Mouse (Mus musculus): ENCODE results near the gene Frat1. TPM values are rescaled to one million over a fixed set of nuclear protein-coding genes. Genes with fewer than 3 reads are reported as not detected.
A peak's percentile ranks its signal among the peaks of the same experiment; 100 is the strongest.

Gene Frat1
- polyA plus RNA-seq, 1 experiment, result not detected

GRCm38 (mm10) chr19:41796789-41797327 is 32.9 kb upstream of the Frat1 start:
- Histone ChIP-seq H3K4me1 (ENCODE audit: control insufficient read depth, insufficient read depth, low read length) (no peaks in the 10 kb centered on the region; the same call in 1 of the 2 replicates), H3K4me3 (ENCODE audit: insufficient read depth, low read depth, low read length) (no peak overlapping the region), H3K27ac (ENCODE audit: insufficient read depth, low read depth, low read length) (no peak overlapping the region)
- TF ChIP-seq POLR2A (IDR thresholded peaks at IDR 0.05; ENCODE audit: insufficient read depth, low read depth, low read length), result no peak
- no peak for TF ChIP-seq CTCF (IDR thresholded peaks at IDR 0.05; ENCODE audit: insufficient read depth, low read depth, low read length)
- 82% methylated on average over 12 of the region's 12 CpGs for WGBS

- TF ChIP-seq CTCF (IDR thresholded peaks at IDR 0.05; ENCODE audit: insufficient read depth, low read depth, low read length), result no peak
- no peak for TF ChIP-seq POLR2A (IDR thresholded peaks at IDR 0.05; ENCODE audit: insufficient read depth, low read depth, low read length)
- WGBS, result 89% methylated on average over 6 of the region's 6 CpGs
- Histone ChIP-seq H3K4me3 (ENCODE audit: insufficient read depth, low read depth, low read length) (no peak overlapping the region), H3K4me1 (ENCODE audit: control insufficient read depth, insufficient read depth, low read length) (no peaks in the 10 kb centered on the region; the same call in 1 of the 2 replicates), H3K27ac (ENCODE audit: insufficient read depth, low read depth, low read length) (no peak overlapping the region)
These were observed 32.2 kb upstream of the Frat1 start for GRCm38 (mm10) chr19:41797536-41797935.

GRCm38 (mm10) chr19:41800451-41800850 is 29.3 kb upstream of the Frat1 start:
- Histone ChIP-seq H3K4me3 (ENCODE audit: insufficient read depth, low read depth, low read length) (no peak overlapping the region), H3K4me1 (ENCODE audit: control insufficient read depth, insufficient read depth, low read length) (peaks cover 3% of the 10 kb centered on the region; the same call in 1 of the 2 replicates), H3K27ac (ENCODE audit: insufficient read depth, low read depth, low read length) (no peak overlapping the region)
- 34% methylated on average over 6 of the region's 6 CpGs for WGBS
- TF ChIP-seq POLR2A (IDR thresholded peaks at IDR 0.05; ENCODE audit: insufficient read depth, low read depth, low read length) (no peak), CTCF (IDR thresholded peaks at IDR 0.05; ENCODE audit: insufficient read depth, low read depth, low read length) (no peak)

DNA sequence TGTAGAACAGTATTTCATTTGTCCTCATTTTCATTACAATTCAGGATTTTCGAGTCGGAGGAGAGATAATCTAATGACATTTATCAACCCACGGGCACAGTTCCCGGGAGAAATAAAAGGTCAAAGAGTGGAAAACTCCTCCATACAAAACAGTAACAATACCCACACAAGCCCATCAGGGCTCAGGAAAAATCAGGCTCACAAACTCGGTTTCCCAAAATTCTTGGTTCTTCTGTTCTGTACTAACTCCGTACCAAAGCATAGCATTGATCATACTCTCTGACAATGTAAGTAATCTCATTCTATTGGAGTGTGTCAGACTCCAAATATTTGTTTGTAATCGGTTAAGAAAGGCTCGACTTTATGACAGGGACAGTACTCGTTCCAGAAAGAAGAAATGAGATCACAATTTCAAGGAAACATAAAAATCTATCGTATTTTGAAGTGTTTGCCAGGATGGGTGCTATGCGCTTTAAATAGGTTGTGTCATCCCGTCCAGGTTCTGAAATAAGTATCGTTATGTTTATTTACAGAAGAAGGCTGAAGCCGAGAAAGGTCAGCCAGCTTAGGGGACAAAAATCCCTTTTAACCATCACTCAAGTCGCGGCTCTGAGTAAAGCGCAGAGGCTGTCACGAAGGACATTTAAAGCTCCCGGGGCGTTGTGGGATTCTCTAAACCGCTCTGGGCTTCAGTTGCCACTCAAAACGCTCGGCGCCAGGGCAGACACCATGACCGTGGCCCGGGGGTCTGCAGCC is 28.6 kb upstream of the Frat1 start:
- 1% methylated on average over 26 of the region's 26 CpGs for WGBS
- H3K4me3 ChIP-seq (ENCODE audit: insufficient read depth, low read depth, low read length), result peak overlapping the region; percentile 76
- H3K4me1 ChIP-seq (ENCODE audit: control insufficient read depth, insufficient read depth, low read length), result peaks cover 3% of the 10 kb centered on the region; the same call in 1 of the 2 replicates
- no peak overlapping the region for H3K27ac ChIP-seq (ENCODE audit: insufficient read depth, low read depth, low read length)
- TF ChIP-seq POLR2A (IDR thresholded peaks at IDR 0.05; ENCODE audit: insufficient read depth, low read depth, low read length) (no peak), CTCF (IDR thresholded peaks at IDR 0.05; ENCODE audit: insufficient read depth, low read depth, low read length) (no peak)

- no peak for TF ChIP-seq CTCF (IDR thresholded peaks at IDR 0.05; ENCODE audit: insufficient read depth, low read depth, low read length)
- TF ChIP-seq POLR2A (IDR thresholded peaks at IDR 0.05; ENCODE audit: insufficient read depth, low read depth, low read length), result 0 out of 2 replicates have a peak, but pooled peaks have one; percentile 39
- H3K27ac ChIP-seq (ENCODE audit: insufficient read depth, low read depth, low read length), result no peak within 1 kb of the TSS
- H3K4me1 ChIP-seq (ENCODE audit: control insufficient read depth, insufficient read depth, low read length), result peaks cover 3% of the 10 kb centered on the region; the same call in 1 of the 2 replicates
- H3K4me3 ChIP-seq (ENCODE audit: insufficient read depth, low read depth, low read length), result peak within 1 kb of the TSS; percentile 76
- under 1% methylated on average over 48 of the region's 48 CpGs for WGBS
These were observed 27.9 kb upstream of the Frat1 start, which contains the start of gene Arhgap19 for GRCm38 (mm10) chr19:41801742-41802369. Arhgap19 (minus strand) TSS chr19:41802047.

- TF ChIP-seq POLR2A (IDR thresholded peaks at IDR 0.05; ENCODE audit: insufficient read depth, low read depth, low read length) (no peak), CTCF (IDR thresholded peaks at IDR 0.05; ENCODE audit: insufficient read depth, low read depth, low read length) (0 out of 2 replicates have a peak, but pooled peaks have one; percentile 19)
- 48% methylated on average over 7 of the region's 7 CpGs for WGBS
- Histone ChIP-seq H3K4me3 (ENCODE audit: insufficient read depth, low read depth, low read length) (no peak overlapping the region), H3K27ac (ENCODE audit: insufficient read depth, low read depth, low read length) (no peak overlapping the region), H3K4me1 (ENCODE audit: control insufficient read depth, insufficient read depth, low read length) (peaks cover 3% of the 10 kb centered on the region; the same call in 1 of the 2 replicates)
These were observed 26.4 kb upstream of the Frat1 start for GRCm38 (mm10) chr19:41803322-41803721.

- 91% methylated on average over 4 of the region's 4 CpGs for WGBS
- H3K4me1 ChIP-seq (ENCODE audit: control insufficient read depth, insufficient read depth, low read length), result peaks cover 3% of the 10 kb centered on the region; the same call in 1 of the 2 replicates
- TF ChIP-seq POLR2A (IDR thresholded peaks at IDR 0.05; ENCODE audit: insufficient read depth, low read depth, low read length) (no peak), CTCF (IDR thresholded peaks at IDR 0.05; ENCODE audit: insufficient read depth, low read depth, low read length) (no peak)
- no peak overlapping the region for H3K4me3 ChIP-seq (ENCODE audit: insufficient read depth, low read depth, low read length)
- no peak overlapping the region for H3K27ac ChIP-seq (ENCODE audit: insufficient read depth, low read depth, low read length)
These were observed 23.9 kb upstream of the Frat1 start for GRCm38 (mm10) chr19:41805831-41806230.

- no peak for TF ChIP-seq POLR2A (IDR thresholded peaks at IDR 0.05; ENCODE audit: insufficient read depth, low read depth, low read length)
- no peak for TF ChIP-seq CTCF (IDR thresholded peaks at IDR 0.05; ENCODE audit: insufficient read depth, low read depth, low read length)
- 93% methylated on average over 9 of the region's 9 CpGs for WGBS
- no peak overlapping the region for H3K4me3 ChIP-seq (ENCODE audit: insufficient read depth, low read depth, low read length)
- H3K27ac ChIP-seq (ENCODE audit: insufficient read depth, low read depth, low read length), result no peak overlapping the region
- H3K4me1 ChIP-seq (ENCODE audit: control insufficient read depth, insufficient read depth, low read length), result peaks cover 3% of the 10 kb centered on the region; the same call in 1 of the 2 replicates
These were observed 22.3 kb upstream of the Frat1 start for GRCm38 (mm10) chr19:41807497-41807896.
